Mouse (Mus musculus): ENCODE measurements around the gene Ube2d2b.

Gene Ube2d2b

DNA sequence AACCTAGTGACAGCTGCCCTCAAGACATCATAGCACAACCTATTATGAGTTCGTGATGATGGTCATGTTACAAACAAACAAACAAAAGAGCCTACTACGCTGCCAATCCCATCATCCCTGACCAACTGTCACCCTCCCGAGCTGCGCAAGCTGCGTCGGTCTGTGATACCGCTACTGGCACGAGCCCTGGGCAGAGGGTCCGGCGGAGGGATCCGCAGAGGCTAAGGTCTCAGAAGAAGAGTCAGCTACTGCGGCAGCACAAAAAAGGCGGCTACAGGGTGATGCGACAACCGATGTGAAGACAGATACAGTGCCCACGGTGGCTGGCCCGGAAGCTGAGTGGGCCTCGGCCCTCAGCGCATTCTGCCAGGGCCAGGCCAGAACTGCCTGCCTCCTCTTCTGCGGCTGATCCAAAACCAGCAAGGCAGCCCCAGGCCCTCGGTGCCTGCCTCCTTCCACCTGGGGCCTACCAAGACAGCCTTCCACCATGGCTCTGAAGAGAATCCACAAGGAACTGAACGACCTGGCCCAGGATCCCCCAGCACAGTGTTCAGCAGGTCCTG, at the start of gene Ube2d2b:
TSS of gene Ube2d2b (plus strand) at position 102 of the 563 bp plus-strand sequence.
- no peak for TF ChIP-seq GATA4 (IDR thresholded peaks at IDR 0.05; ENCODE audit: insufficient replicate concordance, low read length)

- no peak for TF ChIP-seq GATA4 (IDR thresholded peaks at IDR 0.05; ENCODE audit: insufficient replicate concordance, low read length)
Observed at GRCm38 (mm10) chr5:107782360-107782759, 47.5 kb upstream of the Ube2d2b start.

DNA sequence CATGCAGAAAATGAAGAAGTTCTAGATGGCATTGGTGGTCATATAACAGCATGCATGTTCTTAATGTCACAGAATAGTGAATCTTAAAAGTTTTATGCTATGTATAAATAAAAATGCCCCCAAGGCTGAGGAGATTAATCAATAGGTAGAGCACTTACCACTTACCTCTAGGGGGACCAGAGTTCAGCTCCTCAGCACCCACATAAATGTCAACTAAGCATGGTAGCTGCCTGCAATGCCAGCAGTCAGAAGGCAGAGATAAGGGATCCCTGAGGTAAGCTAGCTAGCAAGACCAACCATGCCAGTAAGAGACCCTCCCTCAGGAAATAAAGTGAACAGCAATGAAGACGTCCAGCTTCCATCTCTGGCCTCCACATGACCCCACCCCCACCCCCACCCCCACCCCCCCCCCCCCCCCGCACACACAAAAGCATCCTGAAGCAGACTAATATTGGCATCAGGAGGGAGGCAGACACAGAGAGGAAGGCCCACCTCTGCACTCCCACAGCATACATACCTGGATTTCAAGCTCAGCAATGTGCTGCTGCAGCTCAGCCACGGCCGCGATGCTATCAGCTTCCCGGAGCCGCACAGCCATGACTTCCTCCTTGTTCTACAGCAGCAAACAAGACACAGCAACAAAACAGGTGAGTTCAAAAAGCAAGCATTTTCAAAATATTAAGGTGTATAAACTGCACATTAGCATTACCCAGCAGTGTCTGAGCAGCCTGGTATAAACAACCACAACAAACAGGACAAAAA, 42.0 kb upstream of the Ube2d2b start:
- TF ChIP-seq GATA4 (IDR thresholded peaks at IDR 0.05; ENCODE audit: insufficient replicate concordance, low read length) = no peak

GRCm38 (mm10) chr5:107789492-107789891, 40.4 kb upstream of the Ube2d2b start:
- no peak for TF ChIP-seq GATA4 (IDR thresholded peaks at IDR 0.05; ENCODE audit: insufficient replicate concordance, low read length)

DNA sequence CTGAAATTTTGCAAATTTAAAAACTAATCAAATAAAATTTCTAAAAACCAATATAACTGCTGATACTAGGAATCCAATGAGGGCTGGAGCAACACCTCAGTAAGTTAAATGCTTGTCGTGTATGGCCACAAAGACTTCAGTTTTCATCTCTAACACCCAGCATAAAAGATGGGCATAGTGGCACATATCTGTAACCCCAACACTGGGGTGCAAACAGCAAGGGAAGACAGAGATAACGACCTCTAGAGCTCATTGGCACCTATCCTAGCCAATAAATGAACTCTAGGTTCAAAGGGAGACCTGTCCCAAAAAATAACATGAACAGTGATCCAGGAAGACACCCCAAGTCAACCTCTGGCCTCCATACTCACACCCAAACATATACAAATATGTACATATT, 37.9 kb upstream of the Ube2d2b start:
- no peak for TF ChIP-seq GATA4 (IDR thresholded peaks at IDR 0.05; ENCODE audit: insufficient replicate concordance, low read length)

DNA sequence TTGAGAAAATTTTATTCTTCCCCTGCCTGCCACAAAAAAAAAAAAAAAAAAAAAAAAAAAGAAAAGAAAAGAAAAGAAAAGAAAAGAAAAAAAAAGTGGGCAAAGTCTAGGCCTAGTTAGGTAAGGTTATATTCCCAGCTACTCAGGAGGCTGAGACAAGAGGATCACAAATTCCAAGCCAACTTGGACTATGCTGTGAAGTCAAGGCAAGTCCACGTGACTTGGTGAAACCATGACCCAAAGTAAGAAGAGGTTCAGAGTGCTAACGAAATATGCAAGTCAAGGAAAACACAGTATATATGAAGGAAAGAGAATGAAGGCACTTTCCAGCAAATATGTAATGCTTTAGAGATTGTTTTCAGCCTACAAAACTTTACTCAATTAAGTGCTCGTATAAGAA, 37.4 kb upstream of the Ube2d2b start:
- TF ChIP-seq GATA4 (IDR thresholded peaks at IDR 0.05; ENCODE audit: insufficient replicate concordance, low read length) = no peak

DNA sequence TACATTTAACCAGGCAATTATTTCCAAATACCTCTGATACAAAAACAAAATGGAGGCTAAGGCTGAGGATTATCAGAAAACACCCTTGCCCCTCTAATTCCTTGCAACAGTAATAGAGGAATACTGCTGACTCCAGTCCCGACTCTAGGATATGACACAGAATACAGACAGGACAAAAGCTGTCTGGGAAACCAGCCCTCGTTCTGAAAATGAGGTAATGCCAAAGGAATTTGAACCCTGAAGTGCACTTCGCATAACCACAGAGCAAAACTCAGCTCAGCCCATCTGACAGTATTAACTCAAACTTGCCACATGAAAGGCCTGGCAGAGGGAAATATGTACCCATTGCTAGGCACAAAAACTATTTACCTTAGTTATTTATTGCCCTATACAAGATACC, 36.6 kb upstream of the Ube2d2b start:
- TF ChIP-seq GATA4 (IDR thresholded peaks at IDR 0.05; ENCODE audit: insufficient replicate concordance, low read length) = no peak

- TF ChIP-seq GATA4 (IDR thresholded peaks at IDR 0.05; ENCODE audit: insufficient replicate concordance, low read length) = no peak
Observed at GRCm38 (mm10) chr5:107793927-107794326, 36.0 kb upstream of the Ube2d2b start.

DNA sequence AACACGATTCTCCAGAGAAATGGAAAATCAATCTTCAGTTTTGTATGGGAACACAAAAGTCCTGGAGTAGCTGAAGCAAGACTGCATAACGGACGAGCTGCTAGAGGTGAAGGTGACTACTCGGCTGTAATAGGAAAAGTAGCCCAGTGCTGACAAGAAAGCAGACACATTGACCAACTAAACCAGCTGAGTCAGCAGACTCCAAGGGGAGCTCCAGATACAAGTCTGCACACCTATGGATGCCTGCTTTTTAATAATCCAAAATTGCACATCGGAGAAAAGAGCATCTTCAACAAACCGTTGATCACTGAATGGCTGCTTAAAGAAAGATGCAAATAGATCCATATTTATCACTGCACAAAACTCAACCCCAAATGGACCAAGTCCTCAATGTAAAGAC, 31.6 kb upstream of the Ube2d2b start:
- TF ChIP-seq GATA4 (IDR thresholded peaks at IDR 0.05; ENCODE audit: insufficient replicate concordance, low read length) = no peak

- TF ChIP-seq GATA4 (IDR thresholded peaks at IDR 0.05; ENCODE audit: insufficient replicate concordance, low read length) = no peak
Observed at GRCm38 (mm10) chr5:107801234-107801633, 28.7 kb upstream of the Ube2d2b start.

DNA sequence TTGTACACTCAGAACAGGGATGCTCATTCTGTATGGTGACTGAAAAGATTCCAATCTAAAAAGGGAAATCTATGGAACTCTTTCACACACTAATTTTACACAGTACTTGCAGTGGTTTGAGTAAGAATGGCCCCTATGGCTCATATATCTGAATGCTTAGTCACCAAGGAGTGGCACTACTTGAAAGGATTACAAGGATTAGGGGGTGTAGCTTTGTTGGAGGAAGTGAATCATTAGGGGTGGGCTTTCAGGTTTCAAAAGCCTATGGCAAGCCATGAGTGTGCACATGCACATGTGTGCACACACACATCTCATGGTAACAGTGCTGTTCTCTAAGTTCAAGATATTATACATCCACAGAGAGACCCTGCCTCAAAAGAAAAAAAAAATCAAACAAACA, 27.3 kb upstream of the Ube2d2b start:
- no peak for TF ChIP-seq GATA4 (IDR thresholded peaks at IDR 0.05; ENCODE audit: insufficient replicate concordance, low read length)

DNA sequence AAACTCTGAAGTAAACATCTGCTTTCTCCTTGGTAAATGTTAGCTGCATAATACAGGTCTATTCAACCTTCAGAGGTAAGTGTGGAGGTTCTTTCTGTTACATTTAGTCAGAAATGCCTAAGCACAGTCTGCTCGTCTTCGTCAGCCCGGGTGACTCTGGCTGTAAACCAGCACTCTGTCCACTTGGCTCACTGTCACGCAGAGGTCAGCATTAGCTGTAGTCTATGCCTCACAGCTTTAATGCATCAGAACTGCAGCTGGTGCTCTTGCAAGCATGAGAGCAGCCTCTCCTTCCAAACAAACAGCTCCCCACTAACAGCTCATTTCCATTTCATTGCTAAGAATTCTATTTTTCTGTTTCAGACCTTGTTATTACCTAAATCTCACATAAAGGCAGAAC, 22.4 kb upstream of the Ube2d2b start:
- no peak for TF ChIP-seq GATA4 (IDR thresholded peaks at IDR 0.05; ENCODE audit: insufficient replicate concordance, low read length)

GRCm38 (mm10) chr5:107814651-107815050, 15.2 kb upstream of the Ube2d2b start:
- TF ChIP-seq GATA4 (IDR thresholded peaks at IDR 0.05; ENCODE audit: insufficient replicate concordance, low read length) = no peak

DNA sequence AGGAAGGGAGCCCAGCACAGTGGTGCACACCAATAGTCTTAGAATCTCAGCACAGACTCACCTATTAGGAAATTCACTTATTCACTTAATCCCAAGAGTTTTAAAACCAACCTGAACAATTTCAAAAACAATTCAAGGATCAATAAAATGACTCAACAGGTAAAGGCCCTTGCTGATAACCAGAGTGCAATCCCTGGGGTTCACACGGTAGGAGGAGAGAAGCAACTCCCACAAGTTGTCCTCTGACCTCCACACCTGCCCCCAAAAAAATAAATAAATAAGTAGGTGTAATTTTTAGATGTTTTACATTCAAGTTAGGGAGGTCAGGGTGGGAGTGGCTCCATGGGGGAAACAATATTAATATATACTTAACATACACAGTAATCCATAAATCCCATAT, 7.4 kb upstream of the Ube2d2b start:
- peak; percentile 72; the same call in 1 of the 2 replicates for TF ChIP-seq GATA4 (IDR thresholded peaks at IDR 0.05; ENCODE audit: insufficient replicate concordance, low read length)

- no peak for TF ChIP-seq GATA4 (IDR thresholded peaks at IDR 0.05; ENCODE audit: insufficient replicate concordance, low read length)
Observed at GRCm38 (mm10) chr5:107831351-107831750, 1.5 kb downstream of the Ube2d2b start.

GRCm38 (mm10) chr5:107834287-107834686, 4.4 kb downstream of the Ube2d2b start:
- no peak for TF ChIP-seq GATA4 (IDR thresholded peaks at IDR 0.05; ENCODE audit: insufficient replicate concordance, low read length)

Measured in liver, adult (tissue).